Mouse (Mus musculus): Measurements from ENCODE around the gene Mdm1. TPM values are rescaled to one million over a fixed set of nuclear protein-coding genes. Genes with fewer than 3 reads are reported as not detected.

The Mdm1 gene
- polyA plus RNA-seq, 1 experiment: 3.4 TPM

GRCm38 (mm10) chr10:118139837-118140570 lies 1.6 kb upstream of the Mdm1 start:
- H3K27me3 ChIP-seq (ENCODE audit: control insufficient read depth, insufficient read depth, insufficient read length): no peaks in the 10 kb centered on the region

DNA sequence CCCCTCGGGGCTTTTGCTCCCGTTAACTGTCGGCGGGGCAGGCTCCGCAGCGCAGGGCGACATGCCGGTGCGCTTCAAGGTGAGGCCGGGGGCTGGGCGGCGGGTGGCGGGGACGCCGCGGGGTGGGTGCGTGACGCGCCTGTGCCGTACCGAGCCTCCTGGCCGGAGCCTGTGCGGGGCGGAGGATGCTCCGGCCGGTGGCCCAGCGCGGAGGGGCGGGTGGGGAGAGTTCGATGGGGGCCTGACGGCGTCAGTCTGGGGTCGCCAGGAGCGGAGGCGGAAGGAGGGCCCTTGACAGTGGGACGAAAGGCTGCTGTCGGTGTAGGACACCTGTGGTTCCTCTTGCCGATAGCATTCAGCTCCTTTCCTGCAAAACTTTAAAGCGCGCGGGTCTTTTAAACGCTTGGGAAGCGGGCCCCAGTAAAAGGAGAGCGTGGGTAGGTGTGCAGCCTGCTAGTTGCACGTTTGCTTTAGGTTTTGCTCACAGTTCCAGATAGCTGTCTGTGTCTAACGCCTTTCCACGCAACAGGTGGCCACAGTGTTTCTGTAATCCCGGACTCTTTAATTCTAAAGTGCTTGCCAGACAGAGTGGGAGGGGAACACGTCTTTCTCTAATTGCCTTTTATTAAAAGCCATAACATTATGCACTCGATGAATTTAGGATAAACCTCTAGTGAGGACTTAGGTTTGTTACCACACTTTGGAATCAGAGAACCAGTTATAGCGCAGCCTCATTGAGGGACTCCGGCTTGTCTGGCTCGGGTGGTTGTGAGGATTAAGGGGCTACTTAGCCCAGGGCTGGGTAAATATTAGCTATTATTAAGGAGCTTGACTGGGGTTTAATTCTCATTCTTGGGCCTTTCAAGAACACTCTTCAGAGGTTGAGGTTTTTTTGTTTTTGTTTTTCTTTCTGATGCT lies 532 bp downstream of the Mdm1 start:
- no peak for TF ChIP-seq MYOD1 (IDR thresholded peaks at IDR 0.05; ENCODE audit: control insufficient read depth in 1 of 3, insufficient read length in 2 of 3, low read depth in 2 of 3)
- no peak for TF ChIP-seq MAX (IDR thresholded peaks at IDR 0.05; ENCODE audit: low read depth)
- TF ChIP-seq POLR2AphosphoS2 (IDR thresholded peaks at IDR 0.05; ENCODE audit: insufficient read length, low read depth): no peak
- TF ChIP-seq CEBPB (IDR thresholded peaks at IDR 0.05; ENCODE audit: insufficient read depth, poor library complexity, severe bottlenecking): no peak
- no peak for TF ChIP-seq SRF (IDR thresholded peaks at IDR 0.05; ENCODE audit: control insufficient read depth, insufficient read length, low read depth)
- no peak for TF ChIP-seq TCF3 (IDR thresholded peaks at IDR 0.05; ENCODE audit: insufficient read length, low read depth)
- Histone ChIP-seq H3K27me3 (ENCODE audit: control insufficient read depth, insufficient read depth, insufficient read length) (no peaks in the 10 kb centered on the region), H3ac (ENCODE audit: control insufficient read depth, insufficient read length) (no peak overlapping the region), H3K4me2 (ENCODE audit: low read depth) (peak overlapping the region; percentile 92), H3K36me3 (ENCODE audit: control insufficient read depth, insufficient read depth) (no peaks in the 10 kb centered on the region), H3K4me3 (peak overlapping the region; percentile 31), H3K79me2 (ENCODE audit: control insufficient read depth, insufficient read depth) (no peaks in the 10 kb centered on the region)

More at GRCm38 (mm10) chr10:118139837-118140570, 1.6 kb upstream of the Mdm1 start:
- no peaks in the 10 kb centered on the region for H3K79me2 ChIP-seq (ENCODE audit: control insufficient read depth, insufficient read depth)
- no peak overlapping the region for H3K4me3 ChIP-seq
- H3K4me2 ChIP-seq (ENCODE audit: low read depth): no peak overlapping the region
- H3ac ChIP-seq (ENCODE audit: control insufficient read depth, insufficient read length): no peak overlapping the region
- TF ChIP-seq E2F4 (IDR thresholded peaks at IDR 0.05; ENCODE audit: insufficient read depth) (no peak), TCF12 (IDR thresholded peaks at IDR 0.05; ENCODE audit: insufficient read depth, poor library complexity, severe bottlenecking) (no peak), MAX (IDR thresholded peaks at IDR 0.05; ENCODE audit: low read depth) (no peak), MYOG (IDR thresholded peaks at IDR 0.05; ENCODE audit: control insufficient read depth in 1 of 3, insufficient read depth in 1 of 3, insufficient read length in 2 of 3, low read depth in 2 of 3) (no peak), MYOD1 (IDR thresholded peaks at IDR 0.05; ENCODE audit: control insufficient read depth in 1 of 3, insufficient read length in 2 of 3, low read depth in 2 of 3) (no peak)
- H3K36me3 ChIP-seq (ENCODE audit: control insufficient read depth, insufficient read depth): no peaks in the 10 kb centered on the region

DNA sequence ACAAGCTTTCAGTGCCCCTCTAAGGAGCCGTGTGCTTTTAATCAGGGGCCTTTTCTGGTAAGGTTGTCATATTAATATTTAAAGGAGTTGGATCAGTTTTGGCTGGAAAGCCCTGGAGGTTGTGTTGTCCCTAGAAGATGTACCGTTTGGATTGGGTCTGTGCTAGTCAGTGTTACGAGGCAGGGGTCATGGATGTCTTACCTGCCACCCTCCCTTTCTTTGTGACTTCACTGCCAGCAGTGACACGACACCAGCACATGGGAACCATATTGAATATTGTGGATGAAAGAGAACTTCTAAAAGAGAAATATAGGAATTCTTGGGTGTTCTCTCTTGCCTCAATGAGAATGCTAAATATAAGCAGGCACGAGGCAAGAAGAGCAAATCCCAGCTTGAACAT lies 7.8 kb downstream of the Mdm1 start:
- H3K4me2 ChIP-seq (ENCODE audit: low read depth): no peak overlapping the region
- no peak for TF ChIP-seq USF1 (IDR thresholded peaks at IDR 0.05; ENCODE audit: low read depth)
- no peak for TF ChIP-seq MYOG (IDR thresholded peaks at IDR 0.05; ENCODE audit: control insufficient read depth in 1 of 3, insufficient read depth in 1 of 3, insufficient read length in 2 of 3, low read depth in 2 of 3)

GRCm38 (mm10) chr10:118150866-118151265 lies 9.3 kb downstream of the Mdm1 start:
- no peak overlapping the region for H3ac ChIP-seq (ENCODE audit: control insufficient read depth, insufficient read length)
- TF ChIP-seq POLR2A (IDR thresholded peaks at IDR 0.05; ENCODE audit: insufficient read length, low read depth) (no peak), SRF (IDR thresholded peaks at IDR 0.05; ENCODE audit: control insufficient read depth, insufficient read length, low read depth) (no peak), MYOG (IDR thresholded peaks at IDR 0.05; ENCODE audit: control insufficient read depth in 1 of 3, insufficient read depth in 1 of 3, insufficient read length in 2 of 3, low read depth in 2 of 3) (no peak), USF1 (IDR thresholded peaks at IDR 0.05; ENCODE audit: low read depth) (no peak), E2F4 (IDR thresholded peaks at IDR 0.05; ENCODE audit: insufficient read depth) (no peak), TCF3 (IDR thresholded peaks at IDR 0.05; ENCODE audit: insufficient read length, low read depth) (no peak), MYOD1 (IDR thresholded peaks at IDR 0.05; ENCODE audit: control insufficient read depth in 1 of 3, insufficient read length in 2 of 3, low read depth in 2 of 3) (no peak), MAX (IDR thresholded peaks at IDR 0.05; ENCODE audit: low read depth) (no peak), REST (IDR thresholded peaks at IDR 0.05; ENCODE audit: insufficient read depth, insufficient read length) (no peak), TCF12 (IDR thresholded peaks at IDR 0.05; ENCODE audit: insufficient read depth, poor library complexity, severe bottlenecking) (no peak), CEBPB (IDR thresholded peaks at IDR 0.05; ENCODE audit: insufficient read depth, poor library complexity, severe bottlenecking) (no peak), POLR2AphosphoS2 (IDR thresholded peaks at IDR 0.05; ENCODE audit: insufficient read length, low read depth) (no peak)
- no peak overlapping the region for H3K4me2 ChIP-seq (ENCODE audit: low read depth)
- H3K36me3 ChIP-seq (ENCODE audit: control insufficient read depth, insufficient read depth): no peaks in the 10 kb centered on the region
- H3K79me2 ChIP-seq (ENCODE audit: control insufficient read depth, insufficient read depth): no peaks in the 10 kb centered on the region
- no peak overlapping the region for H3K4me3 ChIP-seq
- no peaks in the 10 kb centered on the region for H3K27me3 ChIP-seq (ENCODE audit: control insufficient read depth, insufficient read depth, insufficient read length)

More for the DNA sequence above, 7.8 kb downstream of the Mdm1 start:
- Histone ChIP-seq H3K36me3 (ENCODE audit: control insufficient read depth, insufficient read depth) (no peaks in the 10 kb centered on the region), H3K79me2 (ENCODE audit: control insufficient read depth, insufficient read depth) (no peaks in the 10 kb centered on the region), H3ac (ENCODE audit: control insufficient read depth, insufficient read length) (no peak overlapping the region), H3K4me3 (no peak overlapping the region), H3K27me3 (ENCODE audit: control insufficient read depth, insufficient read depth, insufficient read length) (no peaks in the 10 kb centered on the region)

GRCm38 (mm10) chr10:118155932-118156331 lies 14.3 kb downstream of the Mdm1 start:
- peaks cover 10% of the 10 kb centered on the region for H3K36me3 ChIP-seq (ENCODE audit: control insufficient read depth, insufficient read depth)
- H3K4me2 ChIP-seq (ENCODE audit: low read depth): no peak overlapping the region
- no peaks in the 10 kb centered on the region for H3K27me3 ChIP-seq (ENCODE audit: control insufficient read depth, insufficient read depth, insufficient read length)
- H3K4me3 ChIP-seq: no peak overlapping the region
- no peak overlapping the region for H3ac ChIP-seq (ENCODE audit: control insufficient read depth, insufficient read length)
- no peaks in the 10 kb centered on the region for H3K79me2 ChIP-seq (ENCODE audit: control insufficient read depth, insufficient read depth)
- no peak for TF ChIP-seq TCF3 (IDR thresholded peaks at IDR 0.05; ENCODE audit: insufficient read length, low read depth)
- TF ChIP-seq REST (IDR thresholded peaks at IDR 0.05; ENCODE audit: insufficient read depth, insufficient read length): no peak
- TF ChIP-seq MYOD1 (IDR thresholded peaks at IDR 0.05; ENCODE audit: control insufficient read depth in 1 of 3, insufficient read length in 2 of 3, low read depth in 2 of 3): no peak
- TF ChIP-seq POLR2A (IDR thresholded peaks at IDR 0.05; ENCODE audit: insufficient read length, low read depth): no peak
- no peak for TF ChIP-seq E2F4 (IDR thresholded peaks at IDR 0.05; ENCODE audit: insufficient read depth)
- TF ChIP-seq USF1 (IDR thresholded peaks at IDR 0.05; ENCODE audit: low read depth): no peak
- no peak for TF ChIP-seq TCF12 (IDR thresholded peaks at IDR 0.05; ENCODE audit: insufficient read depth, poor library complexity, severe bottlenecking)

All from myocyte (in vitro differentiated cells).